Mouse (Mus musculus) kidney, adult 18-20 months (tissue): ENCODE data around the gene Pak1.
"Not testable (repeated sequence)": the region's sequence is repeated elsewhere in the genome, so short reads cannot be mapped to it uniquely, and the experiment has no call there.

Experiments used
- DNase-seq: peaks from one replicate; pipeline ENCODE4 v3.0.0; 2021

The Pak1 gene

GRCm38 (mm10) chr7:97780222-97780621, 8.1 kb upstream of the Pak1 start:
- no peak for DNase-seq

DNA sequence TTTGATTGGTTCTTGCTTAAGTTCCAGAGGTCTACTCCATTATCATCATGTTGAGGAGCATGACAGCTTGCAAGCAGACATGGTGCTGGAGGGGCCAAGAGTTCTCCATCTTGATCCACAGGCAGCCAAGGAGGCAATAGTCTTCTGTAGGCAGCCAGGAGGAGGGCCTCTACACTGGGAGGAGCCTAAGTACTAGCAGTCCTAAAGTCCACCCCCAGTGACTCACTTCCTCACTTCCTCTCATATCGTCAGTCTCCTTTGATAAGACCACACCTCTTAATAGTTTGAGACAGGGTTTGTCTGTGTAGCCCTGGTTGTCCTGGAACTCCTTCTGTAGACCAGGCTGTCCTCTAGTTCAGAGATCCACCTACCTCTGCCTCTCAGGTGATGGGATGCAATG, 7.5 kb upstream of the Pak1 start:
- DNase-seq: no peak

DNA sequence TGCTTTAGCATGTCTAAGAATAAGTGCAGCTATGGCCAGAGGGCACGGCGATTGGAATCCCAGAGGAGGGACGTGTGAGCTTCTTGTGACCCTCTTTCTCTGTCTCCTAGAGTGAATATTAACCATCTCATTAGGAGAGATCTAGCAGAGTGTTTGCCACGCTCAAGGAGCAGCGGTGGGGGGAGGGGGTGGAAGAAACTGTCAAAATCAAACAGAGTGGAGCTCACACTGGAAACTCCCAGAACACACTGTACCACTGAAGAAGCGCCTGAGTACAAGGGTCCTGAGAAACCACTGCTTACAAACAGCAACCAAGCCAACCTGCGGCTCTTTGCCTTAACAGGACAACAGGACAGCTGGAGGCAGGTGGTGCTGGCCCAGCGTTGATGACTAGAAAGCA, 6.8 kb upstream of the Pak1 start:
- peak; percentile 39 for DNase-seq

DNA sequence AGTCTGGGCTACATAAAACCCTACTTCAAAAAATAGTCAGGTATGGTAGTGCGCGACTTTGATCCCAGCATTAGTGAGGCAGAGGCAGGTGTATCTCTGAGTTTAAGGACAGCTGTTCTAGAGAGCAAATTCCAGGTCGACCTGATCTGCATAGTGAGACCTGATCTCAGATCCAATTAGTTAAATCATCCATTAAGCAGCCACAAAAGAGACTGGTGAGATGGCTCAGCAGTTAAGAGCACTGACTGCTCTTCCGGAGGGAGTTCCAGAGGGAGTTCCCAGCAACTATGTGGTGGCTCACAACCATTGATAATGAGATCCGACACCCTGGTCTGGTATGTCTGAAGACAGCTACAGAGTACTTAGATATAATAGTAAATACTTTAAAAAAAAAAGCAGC, 4.8 kb upstream of the Pak1 start:
- DNase-seq: no peak

DNA sequence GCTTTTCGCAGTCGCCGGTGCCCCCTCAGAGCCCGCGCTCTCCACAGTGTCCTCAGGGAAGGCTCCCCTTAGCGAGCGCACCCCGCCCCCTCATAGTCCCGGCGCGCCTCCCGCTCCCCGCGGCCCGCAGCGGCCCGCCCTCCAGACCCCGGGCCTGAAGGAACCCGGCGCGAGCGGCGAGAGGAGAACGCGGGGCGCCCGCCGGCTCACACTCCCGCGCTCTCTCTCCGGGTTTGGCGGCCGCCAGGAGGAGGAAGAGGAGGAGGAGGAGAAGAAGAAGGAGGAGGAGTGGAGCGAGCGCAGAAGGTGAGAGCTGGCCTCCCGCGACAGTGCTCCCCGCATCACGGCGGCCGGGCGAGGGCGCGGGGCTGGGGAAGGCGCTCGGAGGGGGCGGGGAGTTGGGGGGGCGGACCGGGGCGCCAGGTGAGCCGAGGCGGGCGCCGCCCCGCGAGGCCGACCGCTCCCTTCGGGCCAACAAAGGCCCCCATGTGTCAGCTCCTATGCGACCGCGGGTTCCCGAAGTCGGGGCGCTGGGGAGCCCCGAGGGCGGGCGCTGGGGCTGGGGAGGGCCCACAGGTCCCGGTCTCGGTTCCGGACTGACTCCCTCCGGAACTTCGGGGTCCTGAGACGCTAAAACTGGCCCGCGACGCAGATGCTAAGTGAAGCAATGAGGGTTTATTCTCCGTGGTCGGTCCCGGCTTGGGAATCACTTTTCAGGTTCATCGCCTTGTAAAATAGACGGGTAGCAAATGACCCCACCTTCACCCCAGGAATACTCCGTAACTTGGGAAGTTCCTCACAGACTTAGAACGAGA, 535 bp downstream of the Pak1 start:
- DNase-seq: no peak

- DNase-seq: no peak
These were observed 1.9 kb downstream of the Pak1 start for GRCm38 (mm10) chr7:97790272-97790671.

DNA sequence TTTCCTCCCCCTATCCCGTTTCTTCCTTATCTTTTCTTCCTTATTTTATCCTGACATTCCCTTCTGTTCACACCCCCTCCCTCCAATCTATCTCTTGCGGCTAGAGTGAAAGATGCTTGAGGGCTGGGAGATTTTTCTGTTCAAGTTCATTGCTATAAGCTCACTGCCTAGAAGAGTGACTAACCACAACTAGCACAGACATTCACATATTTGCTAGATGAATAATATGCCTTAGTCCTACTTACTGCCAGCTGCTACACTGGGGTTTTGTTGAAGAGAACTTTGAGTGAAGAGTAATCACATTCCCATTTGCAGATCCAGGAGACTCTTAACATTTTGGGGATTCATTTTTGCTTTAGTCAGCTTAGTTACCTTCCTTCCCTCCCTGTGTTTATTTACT, 4.0 kb downstream of the Pak1 start:
- DNase-seq: no peak

- no peak for DNase-seq
These were observed 14.8 kb downstream of the Pak1 start for GRCm38 (mm10) chr7:97803116-97803515.

- DNase-seq: no peak
These were observed 16.1 kb downstream of the Pak1 start for GRCm38 (mm10) chr7:97804245-97805066.

GRCm38 (mm10) chr7:97805067-97805365, 16.7 kb downstream of the Pak1 start:
- DNase-seq: no peak

DNA sequence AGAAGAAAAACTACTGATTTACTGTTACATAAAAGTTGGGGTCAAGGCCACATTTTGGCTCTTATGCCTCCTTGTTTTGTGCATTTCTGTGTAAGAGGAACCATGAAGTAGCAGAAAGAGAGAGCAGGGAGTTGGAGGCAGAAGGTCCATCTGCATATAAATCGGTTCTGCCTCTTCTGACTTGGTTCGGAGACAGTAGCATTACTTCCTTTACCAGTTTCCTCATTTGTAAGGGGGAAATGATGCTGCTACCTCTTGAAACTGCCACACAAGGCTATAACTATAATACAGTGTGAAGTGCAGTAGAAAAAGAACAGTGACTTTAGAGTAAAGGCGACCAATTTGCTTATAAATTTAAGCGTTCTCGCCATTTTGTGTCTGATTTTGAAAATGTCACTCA, 21.0 kb downstream of the Pak1 start:
- no peak for DNase-seq

DNA sequence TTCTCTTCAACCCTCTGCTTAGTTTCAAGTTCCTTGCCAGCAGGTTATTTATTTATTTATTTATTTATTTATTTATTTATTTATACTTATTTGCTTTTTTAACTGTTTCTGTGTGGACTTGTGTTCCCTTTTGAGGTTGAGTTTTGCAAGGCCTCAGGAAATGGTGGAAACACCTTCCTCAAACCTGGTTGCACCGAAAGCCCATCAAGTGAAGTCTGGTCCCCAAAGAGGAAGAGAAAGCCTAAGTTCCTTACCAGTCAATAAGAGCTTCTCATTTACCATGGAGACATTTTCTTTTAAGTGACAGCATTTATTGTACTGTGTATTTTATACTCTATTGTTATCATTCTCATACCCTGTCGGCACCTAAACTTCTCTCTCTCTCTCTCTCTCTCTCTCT, 33.5 kb downstream of the Pak1 start:
- DNase-seq: no peak

- no peak for DNase-seq
These were observed 40.8 kb downstream of the Pak1 start for GRCm38 (mm10) chr7:97829091-97829490.

- DNase-seq: peak; percentile 42
These were observed 42.4 kb downstream of the Pak1 start for GRCm38 (mm10) chr7:97830739-97831138.

DNA sequence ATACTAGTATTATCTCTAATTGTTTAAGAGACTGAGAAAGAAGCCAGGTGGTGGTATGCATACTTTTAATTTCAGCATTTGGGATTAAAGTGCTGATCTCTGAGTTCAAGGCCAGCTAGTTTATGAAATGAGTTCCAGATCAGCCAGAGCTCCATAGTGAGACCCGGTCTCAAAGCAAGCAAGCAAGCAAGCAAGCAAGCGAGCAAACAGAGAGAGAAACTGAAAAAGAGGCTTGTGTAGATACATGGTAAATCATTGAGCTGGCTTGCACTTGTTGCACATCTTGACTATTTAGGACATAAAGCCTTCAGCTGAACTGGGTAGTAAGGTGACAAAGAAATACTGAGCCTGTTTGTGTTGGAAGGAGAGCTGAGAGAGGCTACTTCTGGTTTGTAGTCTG, 44.6 kb downstream of the Pak1 start:
- no peak for DNase-seq

DNA sequence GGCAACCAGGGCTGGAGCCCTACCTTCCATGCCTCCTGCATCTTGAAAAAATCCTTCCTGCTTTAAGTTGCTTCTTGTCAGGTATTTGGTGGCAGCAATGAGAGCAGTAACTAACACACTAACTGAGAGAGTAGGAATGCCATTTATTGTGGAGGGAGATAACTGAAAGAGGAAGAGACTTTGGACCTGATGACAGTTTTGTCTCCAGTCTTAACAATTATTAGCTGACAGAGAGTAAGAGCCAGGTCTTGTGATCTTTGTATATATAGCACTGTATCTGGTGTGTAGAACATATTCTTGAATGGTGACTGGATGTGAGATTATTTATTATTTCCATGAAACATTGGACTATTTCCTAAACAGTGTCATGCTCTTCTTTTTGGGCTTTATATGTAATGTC, 50.2 kb downstream of the Pak1 start:
- no peak for DNase-seq

GRCm38 (mm10) chr7:97841311-97841710, 53.0 kb downstream of the Pak1 start:
- DNase-seq: no peak

DNA sequence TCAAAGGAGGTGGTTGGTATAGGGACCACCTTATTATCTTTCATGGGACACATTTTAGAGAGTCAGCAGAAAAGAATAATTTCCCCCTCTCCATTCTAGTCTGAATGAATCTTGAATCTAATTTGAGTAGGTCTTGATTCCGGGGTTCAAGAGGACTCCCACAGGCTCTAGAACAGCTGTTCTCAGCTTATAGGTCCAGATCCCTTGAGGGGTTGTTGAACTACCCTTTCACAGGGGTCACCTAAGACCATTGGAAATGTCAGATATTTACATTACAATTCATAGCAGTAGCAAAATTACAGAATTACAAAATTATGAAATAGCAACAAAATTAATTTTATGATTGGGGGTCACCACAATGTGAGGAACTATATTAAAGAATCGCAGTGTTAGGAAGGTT, 54.0 kb downstream of the Pak1 start:
- no peak for DNase-seq

GRCm38 (mm10) chr7:97842806-97843570, 54.6 kb downstream of the Pak1 start:
- peak; percentile 69 for DNase-seq

DNA sequence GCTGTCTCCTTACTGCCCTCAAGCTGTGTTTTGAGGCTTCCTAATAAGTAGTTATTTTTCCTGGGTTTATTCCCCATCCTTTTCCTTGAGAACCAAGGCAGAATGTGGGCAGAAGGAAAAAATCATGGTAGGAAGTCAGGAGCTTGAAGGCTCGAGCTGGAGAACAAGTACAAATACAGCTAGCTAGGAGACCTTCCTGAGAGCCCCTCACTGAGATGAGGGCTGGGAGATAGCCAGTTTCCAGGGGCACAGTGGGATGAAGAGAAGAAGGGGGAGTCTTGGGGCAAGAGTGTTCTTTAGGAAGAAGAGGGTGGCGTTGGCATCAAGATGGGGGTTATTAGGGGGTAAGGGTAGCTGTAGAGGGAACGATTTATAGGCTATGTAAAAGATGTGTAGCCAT, 56.1 kb downstream of the Pak1 start:
- no peak for DNase-seq

DNA sequence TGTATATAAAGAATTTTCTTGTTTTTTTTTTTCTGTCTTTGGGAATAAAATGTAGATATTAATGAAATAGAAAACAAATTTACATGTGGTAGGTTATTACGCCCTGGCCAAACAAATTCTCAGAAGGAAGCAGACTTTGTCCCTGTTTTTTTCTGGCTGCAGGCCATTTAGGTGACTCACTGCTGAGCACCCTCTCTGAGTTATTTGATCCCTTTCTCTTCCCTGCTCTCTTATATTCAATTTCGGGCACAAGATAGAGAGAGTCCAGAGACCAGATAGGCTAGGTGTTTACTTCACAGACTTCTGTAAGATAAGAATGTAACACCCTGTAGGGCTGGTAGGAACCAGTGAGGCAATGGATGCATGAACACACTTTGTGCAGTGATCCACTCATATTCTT, 57.2 kb downstream of the Pak1 start:
- DNase-seq: peak; percentile 46

DNA sequence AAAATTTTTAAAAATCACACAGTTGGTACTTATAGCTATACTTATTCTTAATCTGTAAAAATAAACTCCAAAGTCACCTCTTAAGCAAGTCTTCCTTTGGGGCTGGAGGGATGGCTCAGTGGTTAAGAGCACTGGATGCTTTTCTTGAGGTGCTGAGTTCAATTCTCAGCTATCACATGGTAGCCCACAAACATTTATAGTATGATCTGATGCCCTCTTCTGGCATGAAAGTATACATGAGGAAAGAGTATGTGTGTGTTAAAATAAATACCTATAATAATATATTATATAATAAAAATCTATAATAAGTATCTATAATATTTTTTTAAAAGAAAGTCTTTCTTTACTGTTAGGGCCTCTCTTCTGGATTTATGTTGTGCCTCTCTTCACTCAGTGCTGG, 58.2 kb downstream of the Pak1 start:
- no peak for DNase-seq

DNA sequence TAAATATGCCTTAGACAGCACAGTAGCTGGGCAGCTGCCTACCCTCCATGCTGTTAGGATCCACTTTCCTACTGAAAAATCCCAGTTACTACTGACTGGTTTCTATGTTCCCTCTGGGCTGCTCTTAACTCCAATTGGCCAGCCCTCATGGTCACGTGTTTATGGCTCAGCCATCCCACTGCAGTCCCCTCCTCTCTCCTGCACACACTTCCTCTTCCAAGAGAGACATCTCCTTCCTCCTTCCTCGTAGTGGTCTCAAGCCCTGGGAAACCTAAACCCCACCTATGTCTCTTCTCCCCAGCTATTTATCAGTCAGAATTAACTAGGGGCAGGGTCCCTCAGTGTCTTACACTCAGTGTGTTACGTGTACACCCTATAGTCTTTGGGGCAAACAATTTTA, 61.2 kb downstream of the Pak1 start:
- not testable (repeated sequence) for DNase-seq

GRCm38 (mm10) chr7:97850331-97850730, 62.0 kb downstream of the Pak1 start:
- no peak for DNase-seq
